Mouse (Mus musculus) cortical plate, adult 2 months (tissue): ENCODE measurements around the gene Picalm.

Source experiments
- CTCF ChIP-seq: fragments of 200-500 bp; IDR thresholded peaks from 2 replicates; pipeline ENCODE4 v1.5.1; 2011; ENCODE audit warnings: mild to moderate bottlenecking, control low read depth, low read length; ENCODE audit not compliant: insufficient read depth; ENCODE audit errors: extremely low read depth
- POLR2A ChIP-seq: fragments of 200-500 bp; IDR thresholded peaks from 2 replicates; pipeline ENCODE4 v1.6.1; 2011; ENCODE audit warnings: mild to moderate bottlenecking, low read length, control low read depth; ENCODE audit not compliant: insufficient read depth; ENCODE audit errors: extremely low read depth

- TF ChIP-seq CTCF (no peak), POLR2A (no peak)
These were observed 8.3 kb downstream of the Picalm start for GRCm38 (mm10) chr7:90138359-90138758.
